Mouse (Mus musculus) naive thymus-derived CD4-positive, alpha-beta T cell, adult 2 months (primary cell): Measurements from ENCODE around the gene Rbm48.
"Not testable (repeated sequence)": the region's sequence is repeated elsewhere in the genome, so short reads cannot be mapped to it uniquely, and the experiment has no call there.

Source experiments
- DNase-seq: peaks from one replicate; pipeline ENCODE4 v3.0.0-alpha.2; 2011; ENCODE audit warnings: low read depth

Gene Rbm48

GRCm38 (mm10) chr5:3596399-3596766, at the start of gene Rbm48:
Gene Rbm48 (minus strand): TSS chr5:3596585.
- no peak for DNase-seq

- no peak for DNase-seq
These were observed 48.9 kb upstream of the Rbm48 start for GRCm38 (mm10) chr5:3645326-3645725.

- no peak for DNase-seq
These were observed 48.2 kb upstream of the Rbm48 start for GRCm38 (mm10) chr5:3644621-3645020.

GRCm38 (mm10) chr5:3635286-3635685, 38.9 kb upstream of the Rbm48 start:
- DNase-seq: no peak

- DNase-seq: peak; percentile 18
These were observed 37.6 kb upstream of the Rbm48 start for GRCm38 (mm10) chr5:3633951-3634350.

- no peak for DNase-seq
These were observed 36.9 kb upstream of the Rbm48 start for GRCm38 (mm10) chr5:3633315-3633714.

- no peak for DNase-seq
These were observed 35.9 kb upstream of the Rbm48 start for GRCm38 (mm10) chr5:3632285-3632684.

- no peak for DNase-seq
These were observed 35.3 kb upstream of the Rbm48 start for GRCm38 (mm10) chr5:3631512-3632271.

- no peak for DNase-seq
These were observed 33.7 kb upstream of the Rbm48 start for GRCm38 (mm10) chr5:3630055-3630454.

GRCm38 (mm10) chr5:3620486-3620885, 24.1 kb upstream of the Rbm48 start:
- no peak for DNase-seq

- DNase-seq: not testable (repeated sequence)
These were observed 15.4 kb upstream of the Rbm48 start for GRCm38 (mm10) chr5:3611835-3612234.

GRCm38 (mm10) chr5:3609241-3609640, 12.9 kb upstream of the Rbm48 start:
- DNase-seq: no peak

GRCm38 (mm10) chr5:3607114-3607513, 10.7 kb upstream of the Rbm48 start:
- no peak for DNase-seq

GRCm38 (mm10) chr5:3600790-3601189, 4.4 kb upstream of the Rbm48 start:
- no peak for DNase-seq

GRCm38 (mm10) chr5:3600298-3600697, 3.9 kb upstream of the Rbm48 start:
- no peak for DNase-seq

- no peak for DNase-seq
These were observed 2.4 kb upstream of the Rbm48 start for GRCm38 (mm10) chr5:3598766-3599165.

- no peak for DNase-seq
These were observed 786 bp upstream of the Rbm48 start for GRCm38 (mm10) chr5:3597171-3597570.

- peak; percentile 96 for DNase-seq
These were observed 539 bp downstream of the Rbm48 start, which contains the start of gene Pex1 for GRCm38 (mm10) chr5:3595693-3596398. Gene Pex1 (plus strand): TSS chr5:3596066.

GRCm38 (mm10) chr5:3579066-3579465, 17.3 kb downstream of the Rbm48 start:
- DNase-seq: no peak

- no peak for DNase-seq
These were observed 18.4 kb downstream of the Rbm48 start for GRCm38 (mm10) chr5:3577939-3578338.

GRCm38 (mm10) chr5:3574825-3575224, 21.6 kb downstream of the Rbm48 start:
- DNase-seq: no peak

- DNase-seq: no peak
These were observed 25.1 kb downstream of the Rbm48 start, which contains the start of gene 1700109H08Rik for GRCm38 (mm10) chr5:3571266-3571665. Gene 1700109H08Rik (plus strand): TSS chr5:3571566.

- no peak for DNase-seq
These were observed 42.2 kb downstream of the Rbm48 start for GRCm38 (mm10) chr5:3554198-3554597.
